Mouse (Mus musculus) G1E (cell line): ENCODE results near the gene Tpm1.

ENCODE experiments used
- CTCF ChIP-seq: IDR thresholded peaks from 2 replicates; pipeline ENCODE4 v1.5.1; 2012; ENCODE audit warnings: low read depth, low read length, inconsistent platforms, mixed read lengths
- TAL1 ChIP-seq: conservative IDR thresholded peaks from 2 replicates; pipeline ENCODE4 v1.6.1; 2012; ENCODE audit warnings: low read depth, low read length, inconsistent platforms, mixed read lengths

GRCm38 (mm10) chr9:67094371-67094770, 45.2 kb upstream of the Tpm1 start:
- TF ChIP-seq CTCF (no peak), TAL1 (no peak)
